Mouse (Mus musculus): ENCODE measurements at regions not wholly inside any gene's neighbourhood (a gene's known extent, or its start where the extent isn't known, plus 50 kb on each side); places are given as distances from the start of the nearest gene placed in this dataset.
"Not testable (repeated sequence)": the region's sequence is repeated elsewhere in the genome, so short reads cannot be mapped to it uniquely, and the experiment has no call there.

- DNase-seq (ENCODE audit: low spot score in 2 of 2): peak in 1 of 2 experiments; percentile 6
These were observed 237.0 kb downstream of the Impad1 start for GRCm38 (mm10) chr4:4556126-4556525.

- DNase-seq (ENCODE audit: low spot score in 2 of 2): no peak
These were observed 242.9 kb downstream of the Impad1 start for GRCm38 (mm10) chr4:4550301-4550700.

GRCm38 (mm10) chr4:4549893-4550292 is 243.3 kb downstream of the Impad1 start:
- no peak for DNase-seq (ENCODE audit: low spot score in 2 of 2)

- no peak for DNase-seq (ENCODE audit: low spot score in 2 of 2)
These were observed 255.9 kb downstream of the Impad1 start for GRCm38 (mm10) chr4:4537172-4537753.

- DNase-seq (ENCODE audit: low spot score in 2 of 2): no peak
These were observed 261.0 kb downstream of the Impad1 start for GRCm38 (mm10) chr4:4532196-4532595.

GRCm38 (mm10) chr4:4528311-4528710 is 264.8 kb downstream of the Impad1 start:
- DNase-seq (ENCODE audit: low spot score in 2 of 2): no peak

- DNase-seq (ENCODE audit: low spot score in 2 of 2): no peak
These were observed 271.4 kb downstream of the Impad1 start for GRCm38 (mm10) chr4:4521757-4522156.

- no peak for DNase-seq (ENCODE audit: low spot score in 2 of 2)
These were observed 274.4 kb downstream of the Impad1 start for GRCm38 (mm10) chr4:4518741-4519140.

- no peak for DNase-seq (ENCODE audit: low spot score in 2 of 2)
These were observed 279.8 kb downstream of the Impad1 start for GRCm38 (mm10) chr4:4513351-4513750.

GRCm38 (mm10) chr4:4510180-4510920 is 282.8 kb downstream of the Impad1 start:
- DNase-seq (ENCODE audit: low spot score in 2 of 2): no peak

GRCm38 (mm10) chr4:4509296-4509695 is 283.9 kb downstream of the Impad1 start:
- peak; percentile 11 to 26 for DNase-seq (ENCODE audit: low spot score in 2 of 2)

- DNase-seq (ENCODE audit: low spot score in 2 of 2): no peak
These were observed 296.0 kb downstream of the Impad1 start for GRCm38 (mm10) chr4:4497199-4497598.

- no peak for DNase-seq (ENCODE audit: low spot score in 2 of 2)
These were observed 297.0 kb downstream of the Impad1 start for GRCm38 (mm10) chr4:4496181-4496580.

GRCm38 (mm10) chr4:4465169-4465714 is 327.9 kb downstream of the Impad1 start:
- DNase-seq (ENCODE audit: low spot score in 2 of 2): no peak

GRCm38 (mm10) chr4:4464130-4464700 is 328.9 kb downstream of the Impad1 start:
- no peak for DNase-seq (ENCODE audit: low spot score in 2 of 2)

- DNase-seq (ENCODE audit: low spot score in 2 of 2): no peak
These were observed 333.9 kb downstream of the Impad1 start for GRCm38 (mm10) chr4:4459258-4459657.

GRCm38 (mm10) chr4:4450104-4450503 is 343.1 kb downstream of the Impad1 start:
- DNase-seq (ENCODE audit: low spot score in 2 of 2): no peak

- no peak for DNase-seq (ENCODE audit: low spot score in 2 of 2)
These were observed 350.5 kb downstream of the Impad1 start for GRCm38 (mm10) chr4:4442650-4443049.

GRCm38 (mm10) chr4:4437559-4437958 is 355.6 kb downstream of the Impad1 start:
- no peak for DNase-seq (ENCODE audit: low spot score in 2 of 2)

- DNase-seq (ENCODE audit: low spot score in 2 of 2): not testable (repeated sequence)
These were observed 347.2 kb upstream of the Sdr16c6 start for GRCm38 (mm10) chr4:4424526-4424925.

GRCm38 (mm10) chr4:4403812-4404211 is 326.5 kb upstream of the Sdr16c6 start:
- DNase-seq (ENCODE audit: low spot score in 2 of 2): no peak

- no peak for DNase-seq (ENCODE audit: low spot score in 2 of 2)
These were observed 320.1 kb upstream of the Sdr16c6 start for GRCm38 (mm10) chr4:4397410-4397809.
